Mouse (Mus musculus) adrenal gland, postnatal 36 days (tissue): ENCODE measurements around the gene Grip1. TPM values are rescaled to one million over a fixed set of nuclear protein-coding genes. Genes with fewer than 3 reads are reported as not detected.

Experiments used
- DNase-seq, 2 experiments: peaks; one replicate each; pipeline ENCODE4 v3.0.0; 2021; ENCODE audit warnings: mixed read lengths in 1 of 2
- total RNA-seq, 2 experiments: library from RNA; stranded (reverse); gene quantifications; 2 replicates each; pipeline ENCODE4 v1.2.3; 2021

Grip1 gene
- total RNA-seq, 2 experiments from 2014 or later, result 0.53 to 0.79 TPM

DNA sequence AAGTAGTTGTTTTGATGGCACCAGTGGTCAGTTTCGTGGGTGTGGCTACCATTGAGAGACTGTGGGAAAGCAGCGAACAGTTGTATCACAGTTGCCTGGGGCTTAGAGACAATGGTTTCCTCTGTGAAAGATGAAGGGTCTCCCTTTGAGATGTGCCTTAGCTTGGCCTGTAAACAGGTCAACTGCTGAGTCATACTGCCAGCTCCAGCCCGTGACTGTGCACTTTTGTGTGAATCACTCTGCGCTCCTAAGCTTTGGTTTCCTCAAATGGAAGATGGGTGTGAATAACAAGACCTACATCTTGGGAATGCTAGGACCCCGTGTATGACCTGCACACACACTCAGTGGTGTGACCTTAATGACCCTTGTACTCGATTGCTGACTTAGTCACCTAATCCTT lies 303.6 kb downstream of the Grip1 start:
- DNase-seq, result no peak

DNA sequence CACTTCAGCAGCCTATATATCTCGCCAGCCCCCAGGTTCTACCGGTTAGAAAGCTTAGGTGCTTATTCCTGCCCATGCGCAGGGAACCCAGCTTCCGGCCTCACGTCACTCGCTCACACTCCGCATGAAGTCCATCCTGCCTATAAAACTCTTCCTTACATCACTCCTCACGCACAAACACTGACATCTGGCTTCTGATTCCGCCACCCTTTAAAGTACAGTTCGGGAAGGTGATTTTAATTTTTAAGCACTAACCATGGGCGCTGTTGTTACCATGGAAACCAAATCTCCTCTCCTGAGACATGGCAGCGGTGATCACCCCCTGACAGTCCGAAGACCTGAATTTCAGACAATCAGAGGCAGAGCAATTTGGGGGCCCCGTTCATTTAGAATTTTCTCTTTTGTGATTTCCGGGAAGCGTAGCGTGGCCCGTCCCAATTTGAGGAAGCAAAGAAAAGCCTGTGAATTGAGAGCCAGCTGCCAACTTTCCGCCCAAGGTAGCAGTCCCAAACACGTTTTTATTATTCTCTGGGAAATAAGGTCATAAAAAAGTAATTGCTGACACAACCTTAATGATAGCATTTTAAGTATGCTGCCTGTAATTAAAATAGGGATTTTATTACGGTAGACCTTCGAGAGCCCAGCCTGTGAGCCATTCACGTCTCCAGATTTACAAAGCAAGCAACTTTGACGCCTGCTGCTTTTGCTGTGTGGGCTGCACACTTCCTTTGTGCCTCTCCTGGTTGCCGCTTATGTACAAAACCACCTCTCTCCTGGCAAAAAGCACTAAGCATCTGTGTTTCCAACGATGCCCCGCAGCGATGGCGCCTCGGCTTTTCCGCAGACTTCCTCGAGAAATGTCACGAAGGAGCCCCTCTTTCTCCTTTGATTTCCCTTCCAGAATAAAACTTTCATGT lies 308.1 kb downstream of the Grip1 start:
- DNase-seq, result no peak

DNA sequence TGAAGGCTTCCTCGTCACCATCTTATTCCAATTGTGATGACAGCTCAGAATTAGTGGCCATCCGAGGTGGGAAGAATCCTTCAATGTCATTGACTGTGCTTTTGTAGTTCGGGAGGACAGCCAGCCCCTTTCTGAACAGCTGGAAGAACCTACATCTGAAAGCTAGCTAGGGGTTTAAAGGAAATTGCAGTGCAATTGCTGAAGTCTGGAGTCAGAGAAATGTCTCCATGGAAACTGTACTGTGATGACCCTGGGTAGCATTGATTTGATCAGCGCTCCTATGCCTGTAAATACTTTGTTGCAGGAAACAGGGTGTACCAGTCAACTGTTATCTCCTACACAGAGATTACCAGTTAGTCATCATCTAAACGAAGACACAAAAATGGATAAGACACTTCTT lies 325.2 kb downstream of the Grip1 start:
- no peak for DNase-seq

DNA sequence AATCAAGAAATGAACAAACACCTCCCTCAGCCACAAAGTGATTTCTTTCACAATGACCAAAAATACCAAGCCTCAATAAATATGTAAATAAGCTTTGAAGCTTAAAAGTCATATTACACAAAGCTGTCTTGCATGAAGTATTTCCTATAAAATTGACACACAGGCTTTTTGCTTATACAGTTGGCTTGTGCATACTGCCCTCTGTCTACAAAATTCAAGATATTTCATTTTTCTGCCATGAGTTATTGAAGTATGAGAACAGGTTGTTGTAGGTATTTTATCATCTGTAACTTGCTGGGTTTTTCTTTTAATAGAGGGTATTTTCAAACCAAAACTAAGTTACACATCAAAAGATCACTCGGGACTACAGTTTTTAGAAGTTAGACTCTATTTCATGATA lies 326.0 kb downstream of the Grip1 start:
- no peak for DNase-seq

DNA sequence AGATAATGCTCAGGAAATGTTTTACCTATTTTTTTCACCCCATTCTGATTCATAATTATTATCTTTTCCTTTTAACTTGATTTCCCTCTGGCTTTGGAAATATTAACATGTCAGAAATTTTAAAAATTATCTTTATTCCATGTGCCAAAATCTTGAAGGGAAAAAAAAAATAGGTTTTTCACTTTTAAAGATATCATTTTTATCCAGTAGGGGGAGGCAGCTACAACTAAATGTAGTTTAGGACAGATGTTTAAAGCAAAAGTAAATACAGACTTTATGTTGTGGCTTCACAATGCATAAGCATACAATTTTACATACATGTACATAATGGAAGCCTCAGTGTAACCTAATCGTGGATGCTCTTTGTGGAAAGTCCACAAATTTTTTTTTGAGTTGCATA lies 336.9 kb downstream of the Grip1 start:
- no peak for DNase-seq

DNA sequence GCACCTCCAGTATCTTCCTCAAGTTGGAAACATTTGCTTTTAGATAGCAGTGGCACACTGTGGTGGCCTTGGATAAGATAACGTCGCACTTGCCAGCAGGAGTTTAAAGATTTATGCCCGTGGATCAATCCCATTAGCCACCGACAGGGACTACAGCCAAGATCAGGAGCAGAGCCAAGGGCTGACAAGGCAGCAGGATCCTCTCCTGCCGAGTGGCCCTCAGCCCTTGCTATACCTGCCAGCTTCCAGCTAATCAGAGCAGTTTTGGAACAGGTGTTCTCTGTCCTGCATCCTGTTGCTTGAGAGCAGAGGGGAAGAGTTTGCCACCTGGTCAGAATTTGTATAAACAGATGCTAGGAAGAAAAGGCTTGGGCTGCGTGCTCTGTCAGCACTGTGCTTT lies 348.8 kb downstream of the Grip1 start:
- peak in 1 of 2 experiments; percentile 6 for DNase-seq

DNA sequence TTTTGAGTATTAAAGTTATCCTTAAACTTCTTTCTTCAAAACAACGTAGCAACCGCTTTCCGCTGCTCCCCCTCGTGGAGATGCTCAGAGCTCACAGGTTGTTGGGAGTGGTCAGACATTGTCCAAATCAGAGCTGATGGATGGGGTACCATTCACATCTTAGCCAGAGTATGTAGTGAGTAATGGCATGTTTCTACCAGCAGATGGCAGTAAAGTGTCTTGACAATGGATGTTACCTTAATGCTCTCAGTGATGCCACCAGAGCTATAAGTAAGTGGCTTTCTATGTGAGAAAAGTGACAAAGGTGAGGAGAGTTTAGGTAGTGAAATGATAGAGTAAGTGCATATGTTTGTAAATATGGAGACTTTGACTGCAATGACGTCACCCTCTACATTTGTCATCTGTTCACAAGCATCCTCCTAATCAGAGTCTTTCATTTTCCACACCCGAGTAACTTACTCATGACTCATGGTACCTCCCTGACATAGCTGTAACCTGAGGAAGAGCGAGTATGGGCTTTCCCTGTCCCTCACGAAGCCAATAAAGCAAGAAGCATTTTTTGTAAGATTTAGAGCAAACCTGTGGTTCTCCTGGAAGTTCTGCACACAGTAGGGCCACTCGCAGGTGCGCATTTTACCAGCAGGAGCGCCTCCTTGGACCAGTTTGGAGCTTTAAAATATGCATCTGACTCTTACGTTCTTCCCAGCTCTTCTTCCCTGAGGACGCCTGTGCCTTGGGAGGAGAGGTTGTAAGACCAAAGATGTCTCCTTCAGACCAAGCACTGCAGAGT lies 350.2 kb downstream of the Grip1 start:
- peak in 1 of 2 experiments; percentile 16 for DNase-seq

DNA sequence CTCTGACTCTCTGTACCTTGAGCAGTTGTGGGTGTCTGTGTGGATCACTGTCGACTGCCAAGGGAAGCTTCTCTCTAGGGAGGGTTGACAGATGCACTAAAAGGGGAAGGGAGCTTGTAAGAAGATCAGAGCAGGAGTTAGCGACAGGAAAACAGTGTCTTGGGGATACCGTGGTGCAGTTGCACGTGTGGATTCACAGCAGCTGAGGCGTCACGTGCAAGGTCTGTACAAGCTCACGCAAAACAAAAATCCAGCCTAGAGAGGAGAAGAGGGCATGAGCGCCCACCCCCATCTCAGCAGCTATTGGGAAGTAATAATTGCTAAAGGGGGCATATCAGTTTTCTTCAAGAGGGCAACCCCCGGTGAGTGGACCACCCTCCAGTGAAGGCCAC lies 350.8 kb downstream of the Grip1 start:
- no peak for DNase-seq

DNA sequence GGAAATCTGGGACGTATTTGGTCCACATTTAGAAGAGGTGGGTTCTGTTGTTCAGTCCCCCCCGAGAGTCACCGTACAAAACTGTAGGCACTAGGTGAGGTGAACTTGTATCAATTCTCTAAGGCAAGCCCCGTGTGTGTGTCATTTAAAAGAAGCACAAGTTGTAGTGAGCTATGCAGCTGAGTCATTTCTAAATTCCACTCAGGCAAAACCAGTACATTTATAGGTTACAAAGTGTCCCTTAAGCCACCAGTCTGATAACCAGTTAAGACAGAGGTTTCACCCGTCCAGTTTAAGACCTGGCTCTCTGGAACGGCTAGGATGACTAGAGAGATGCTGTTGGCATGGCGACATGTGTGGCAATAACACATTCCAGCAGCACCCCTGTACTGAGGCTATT lies 351.5 kb downstream of the Grip1 start:
- DNase-seq, result no peak

DNA sequence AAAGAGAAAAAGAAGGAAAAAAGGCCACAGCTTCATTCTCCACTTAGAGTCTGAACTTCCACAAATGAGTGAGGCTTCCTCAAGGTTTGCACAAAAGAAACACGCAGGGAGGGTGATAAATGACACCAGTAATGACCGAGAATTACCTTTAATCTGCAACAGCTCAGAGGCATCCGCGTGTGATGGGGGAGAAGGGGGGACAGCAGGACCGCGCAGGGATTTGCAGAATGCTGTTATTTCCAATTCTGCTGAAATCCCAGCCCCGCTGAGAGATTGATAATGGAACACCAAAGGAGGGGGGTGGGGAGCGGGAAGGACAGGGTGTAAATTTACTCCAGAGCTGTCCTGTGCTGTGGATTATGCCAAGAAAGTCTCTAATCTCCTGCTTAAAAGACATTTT lies 352.5 kb downstream of the Grip1 start:
- no peak for DNase-seq

DNA sequence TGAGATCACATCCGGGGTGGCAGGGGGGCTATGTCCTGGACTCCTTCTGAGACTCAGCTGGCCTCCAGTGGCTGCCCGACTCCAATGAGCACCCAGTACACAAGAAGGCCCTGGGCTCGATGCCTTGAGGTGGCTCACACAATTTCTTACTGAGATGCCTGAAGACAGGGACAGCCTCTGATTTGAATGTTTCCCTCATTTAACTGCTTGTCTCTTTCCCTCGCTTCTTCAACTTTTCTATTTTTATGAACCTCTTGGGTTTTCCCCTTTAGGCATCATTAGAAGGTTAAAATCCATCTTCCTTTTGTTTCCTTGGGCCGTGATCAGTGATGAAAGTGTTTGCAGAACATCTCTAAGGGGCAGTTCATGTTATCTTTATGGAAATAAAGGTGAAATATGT lies 354.8 kb downstream of the Grip1 start:
- no peak for DNase-seq

DNA sequence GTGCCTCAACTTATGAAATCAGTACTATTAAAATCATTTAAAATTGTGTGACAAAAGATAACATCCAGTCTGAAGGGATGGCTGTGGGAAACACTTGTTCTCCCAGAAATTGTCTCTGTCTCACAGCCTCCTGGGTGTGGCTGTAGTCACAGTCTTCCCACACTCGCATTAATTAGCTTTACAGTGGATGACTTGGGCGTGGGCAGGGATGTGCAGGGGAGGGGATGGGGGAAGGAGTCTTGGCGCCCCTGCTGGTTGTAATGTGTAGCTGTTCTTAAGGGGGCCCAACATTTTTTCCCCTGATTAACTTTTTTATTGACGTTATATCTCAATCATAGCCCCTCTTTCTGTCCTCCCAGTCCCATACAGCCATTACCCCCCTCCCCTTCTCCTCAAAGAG lies 360.5 kb downstream of the Grip1 start:
- DNase-seq, result no peak

DNA sequence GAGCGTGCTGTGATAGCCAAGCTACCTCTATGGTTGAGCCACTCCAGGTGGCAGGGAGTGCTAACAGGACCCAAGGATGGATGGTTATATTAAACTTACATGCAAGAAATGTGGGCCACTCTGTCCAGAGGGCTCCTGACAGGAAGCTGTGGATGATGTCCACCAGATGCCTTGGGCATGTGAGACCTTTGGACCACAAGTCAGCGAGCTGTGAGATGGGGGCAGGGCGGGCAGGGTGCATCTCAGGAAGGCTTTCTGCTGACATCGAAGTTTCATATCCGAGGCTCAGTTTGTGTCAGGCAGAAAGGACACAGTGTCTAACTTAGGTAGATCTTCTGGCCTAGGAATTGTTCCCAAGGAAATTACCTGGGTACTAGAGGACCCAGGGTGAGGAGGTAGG lies 362.4 kb downstream of the Grip1 start:
- DNase-seq, result no peak

DNA sequence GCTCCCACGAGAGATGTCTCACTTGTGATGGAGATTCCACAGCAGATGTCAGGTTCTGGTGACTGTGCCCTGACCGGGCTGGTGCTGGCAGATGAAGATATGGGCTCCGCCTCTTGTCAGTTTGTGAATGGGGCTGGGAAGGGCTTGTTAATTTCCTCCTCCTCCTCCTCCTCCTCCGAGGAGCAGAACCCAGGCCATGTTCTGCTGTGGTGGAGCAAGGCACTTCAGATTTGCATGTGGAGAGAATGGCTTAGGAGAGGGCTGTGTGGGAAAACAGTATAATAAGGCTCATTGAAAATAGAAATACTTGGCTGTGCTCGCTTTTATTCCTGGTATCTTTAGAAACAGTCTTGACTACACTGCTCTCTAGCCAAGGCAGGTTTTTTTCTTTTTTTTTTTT lies 364.8 kb downstream of the Grip1 start:
- no peak for DNase-seq

DNA sequence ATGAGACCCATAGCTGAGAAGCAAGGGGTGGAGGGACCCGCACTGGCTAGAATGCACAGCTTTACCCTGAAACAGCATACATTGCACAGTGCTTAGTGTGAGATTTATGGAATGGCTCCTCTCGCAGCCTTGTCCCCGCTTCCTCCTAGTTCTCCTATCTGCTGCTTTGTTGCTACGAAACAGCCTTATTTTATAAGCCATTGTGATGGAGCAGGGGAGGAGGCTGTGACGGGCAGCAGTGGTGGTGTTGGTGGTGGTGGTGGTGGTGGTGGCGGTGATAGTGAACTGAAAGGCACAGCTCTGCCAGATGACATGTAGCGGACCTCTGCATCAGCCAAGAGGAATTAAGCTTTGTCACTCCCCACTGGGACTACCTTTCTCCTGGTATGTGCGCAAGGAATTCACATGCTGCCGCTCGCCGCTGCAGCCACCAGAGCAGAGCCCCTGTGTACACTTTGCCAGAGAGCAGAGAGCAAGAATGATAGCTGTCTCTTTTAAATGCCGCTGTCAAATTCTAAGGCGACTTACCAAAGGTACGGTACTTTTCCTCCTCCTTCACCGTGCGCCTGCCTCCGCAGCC lies 365.6 kb downstream of the Grip1 start:
- DNase-seq, result no peak

DNA sequence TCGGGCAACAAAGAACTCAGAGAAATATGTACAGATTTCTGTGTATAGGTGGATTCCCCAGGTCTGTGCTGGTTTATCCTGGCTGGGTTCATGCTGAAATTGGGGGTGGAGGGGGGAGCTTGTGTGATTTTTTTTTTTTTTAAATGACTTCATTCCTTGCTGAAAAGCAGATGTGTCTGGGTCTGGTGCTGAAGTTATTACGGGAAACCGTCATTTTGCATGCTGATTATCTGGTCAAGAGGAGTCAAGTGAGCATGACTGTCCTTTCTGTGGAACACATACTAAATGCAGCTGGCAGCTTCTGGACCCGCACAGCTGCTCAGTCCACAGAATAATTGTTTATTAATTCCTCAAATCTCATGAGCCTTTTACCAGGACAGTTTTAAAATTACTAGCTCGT lies 366.1 kb downstream of the Grip1 start:
- no peak for DNase-seq

DNA sequence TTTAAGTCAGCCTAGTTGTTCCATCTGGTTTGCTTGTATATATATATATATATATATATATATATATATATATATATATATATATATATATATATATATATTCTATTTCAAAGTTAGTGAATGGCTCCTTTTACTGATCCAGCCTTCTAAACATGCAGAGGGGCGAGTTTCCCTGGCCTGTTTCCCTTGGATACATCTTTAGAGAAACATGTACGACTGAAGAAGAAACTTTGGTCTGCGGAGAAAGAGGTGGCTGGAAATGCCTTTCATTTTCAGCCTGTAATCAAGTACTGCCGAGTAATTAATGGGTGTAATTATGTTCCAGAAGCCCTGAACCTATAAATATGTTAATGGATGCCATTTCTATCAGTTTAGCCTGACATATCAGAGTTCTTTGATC lies 366.8 kb downstream of the Grip1 start:
- DNase-seq, result no peak

DNA sequence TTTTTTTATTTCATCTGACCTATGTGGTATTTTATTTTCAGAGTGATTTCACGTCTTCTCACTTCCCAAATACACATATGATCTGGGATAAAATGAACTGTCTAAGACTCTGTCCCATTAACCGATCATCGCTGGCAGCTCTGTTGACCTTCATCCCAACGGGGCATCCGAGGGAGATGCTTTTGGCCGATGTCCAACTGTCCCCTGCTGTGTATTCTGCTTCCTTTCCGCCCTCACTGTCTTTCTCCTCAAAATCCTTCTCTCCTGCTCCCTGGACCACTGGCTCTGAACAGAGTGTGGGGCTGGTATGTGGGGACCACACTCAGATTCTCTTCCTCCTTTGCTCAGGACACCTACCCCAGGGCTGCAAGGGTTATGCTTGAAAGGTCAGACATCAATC lies 370.1 kb downstream of the Grip1 start:
- DNase-seq, result no peak

DNA sequence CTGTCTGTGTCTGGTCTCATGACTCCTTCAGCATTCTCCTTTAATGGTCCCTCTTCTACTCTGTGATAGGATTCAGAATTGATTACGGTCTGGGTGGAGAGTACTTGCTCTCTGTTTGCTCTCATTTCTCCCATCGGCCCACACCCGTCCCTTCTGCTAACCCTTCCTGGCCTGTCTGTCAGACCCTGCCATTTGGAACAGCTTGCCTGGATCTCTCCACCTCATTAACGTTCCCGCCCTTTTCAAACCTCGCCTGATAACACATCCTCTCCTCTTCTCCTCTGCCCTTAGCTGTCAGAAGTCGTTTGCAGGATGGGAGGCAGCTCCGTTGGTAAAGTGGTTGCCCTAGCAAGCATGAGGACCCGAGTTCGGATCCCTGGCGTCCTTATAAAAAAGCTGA lies 370.9 kb downstream of the Grip1 start:
- DNase-seq, result no peak

DNA sequence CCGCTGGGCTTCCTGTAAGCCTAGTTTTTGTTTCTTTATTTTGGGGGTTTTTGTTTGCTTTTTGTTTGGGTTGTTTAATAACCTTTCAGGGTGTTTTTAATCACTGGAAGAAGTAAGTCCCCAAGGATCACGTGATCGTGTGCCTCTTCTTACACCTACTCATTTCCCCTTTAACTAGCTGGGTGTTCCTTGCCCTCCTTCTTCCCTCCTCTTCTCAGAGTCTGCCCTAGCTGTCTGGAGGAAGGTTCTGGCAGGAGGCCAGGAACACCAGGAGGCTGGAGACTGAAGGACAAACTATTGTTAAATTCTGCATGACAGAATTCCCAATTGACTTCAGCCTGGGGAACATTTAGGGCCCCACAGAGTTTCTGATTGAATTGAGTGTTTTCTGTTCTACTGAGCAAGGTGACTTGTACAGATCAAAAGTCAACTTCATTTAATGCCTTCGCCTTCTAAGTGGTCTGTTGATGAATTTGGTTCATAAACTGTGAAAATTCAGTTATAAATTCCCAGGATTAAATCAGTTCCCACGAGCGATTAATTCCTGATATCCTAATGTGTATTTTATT lies 376.8 kb downstream of the Grip1 start:
- DNase-seq, result peak; percentile 63 to 75

DNA sequence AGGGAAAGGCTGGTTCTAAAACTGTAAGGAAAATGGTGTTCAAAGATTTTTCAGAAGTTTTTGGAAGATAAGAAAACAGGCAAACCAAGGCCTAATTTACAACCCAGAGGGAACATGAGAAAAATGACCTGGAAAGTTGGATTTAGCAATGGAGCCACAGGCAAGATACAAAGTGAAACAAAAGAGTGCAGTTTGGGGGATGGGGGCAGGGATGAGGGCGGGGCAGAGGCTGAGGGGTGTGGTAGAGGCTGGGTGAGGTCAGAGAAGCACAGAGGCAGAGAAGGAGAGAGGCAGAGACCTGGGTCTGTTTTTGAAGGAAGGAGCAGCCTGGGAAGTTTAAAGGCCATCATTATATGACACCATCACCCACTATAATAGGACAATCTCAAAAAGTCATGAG lies 377.5 kb downstream of the Grip1 start:
- no peak for DNase-seq

DNA sequence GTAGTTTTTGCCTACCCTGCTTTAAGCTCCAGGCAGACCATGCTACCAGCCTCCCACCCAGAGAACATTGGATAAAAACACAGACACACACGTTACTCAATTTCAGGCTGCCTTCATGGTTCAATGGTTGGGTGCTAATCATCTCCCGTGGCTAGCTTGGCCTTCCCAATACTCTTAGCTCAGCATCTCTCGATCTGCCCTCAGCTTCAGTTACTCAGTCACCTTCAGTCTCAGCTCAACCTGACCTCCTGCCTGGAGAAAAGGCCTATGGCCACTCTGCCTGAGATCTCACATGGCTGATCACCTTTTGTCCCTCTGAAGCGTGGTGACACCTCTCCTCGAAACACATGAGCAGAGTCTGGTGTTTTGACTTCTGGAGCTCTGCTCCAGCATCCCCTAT lies 379.7 kb downstream of the Grip1 start:
- DNase-seq, result no peak

DNA sequence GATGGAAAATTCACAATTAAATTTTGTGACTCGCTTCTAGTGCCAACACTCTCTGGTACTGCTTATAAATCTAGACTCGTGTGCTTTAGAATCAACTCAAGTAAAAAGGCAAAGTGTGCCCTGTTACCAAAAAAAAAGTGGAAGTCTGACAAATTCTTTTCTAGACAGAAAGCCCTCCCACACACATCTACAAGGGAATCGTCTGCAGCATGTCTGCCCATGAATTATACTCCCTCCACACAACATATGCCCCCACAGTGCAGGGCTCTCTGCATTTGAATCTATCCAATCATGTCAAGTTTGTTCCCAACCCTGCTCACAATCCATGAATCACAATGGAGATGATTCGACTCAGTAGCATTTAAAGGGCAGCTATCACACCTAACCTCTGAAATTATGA lies 380.5 kb downstream of the Grip1 start:
- DNase-seq, result no peak
